Mouse (Mus musculus): ENCODE measurements around the gene Upk3bl. TPM values are rescaled to one million over a fixed set of nuclear protein-coding genes. Genes with fewer than 3 reads are reported as not detected.

Gene Upk3bl
- polyA plus RNA-seq, 1 experiment from 2014 or later: 59.3 TPM

- H3K4me2 ChIP-seq: no peak overlapping the region
- no peak overlapping the region for H3K27ac ChIP-seq
- WGBS: 91% methylated on average over 5 of the region's 5 CpGs
- H3K9me3 ChIP-seq: no peaks in the 10 kb centered on the region
- H3K4me3 ChIP-seq: no peak overlapping the region
- H3K27me3 ChIP-seq: no peaks in the 10 kb centered on the region
- H3K4me1 ChIP-seq: peaks cover 8% of the 10 kb centered on the region; the same call in 1 of the 2 replicates
- H3K36me3 ChIP-seq: no peaks in the 10 kb centered on the region
- no peak for ATAC-seq (ENCODE audit: insufficient number of reproducible peaks, low FRiP score, low TSS enrichment, low read depth)
- H3K9ac ChIP-seq: no peak overlapping the region
Measured at GRCm38 (mm10) chr5:136075076-136075475, 20.8 kb downstream of the Upk3bl start.

DNA sequence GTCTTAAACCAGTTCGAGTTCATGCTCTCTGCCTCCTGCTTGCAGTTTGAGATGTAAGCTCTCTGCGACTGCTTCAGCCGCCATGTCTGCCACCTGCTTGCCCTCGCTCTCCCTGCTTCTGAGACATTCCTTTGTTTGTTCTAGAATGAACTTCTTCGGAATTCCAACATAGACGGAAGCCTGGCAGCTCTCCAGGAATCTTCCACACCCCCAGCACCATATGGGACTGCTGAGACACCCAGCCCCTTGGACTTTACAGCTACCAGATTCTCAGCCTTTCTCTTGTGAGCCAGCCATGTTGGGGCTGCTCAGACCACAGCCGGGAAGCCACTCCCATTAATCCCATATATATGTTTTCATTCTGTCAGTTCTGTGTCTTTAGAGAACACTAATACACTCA lies 22.0 kb downstream of the Upk3bl start:
- Histone ChIP-seq H3K9me3 (no peaks in the 10 kb centered on the region), H3K36me3 (no peaks in the 10 kb centered on the region), H3K27ac (no peak overlapping the region), H3K9ac (no peak overlapping the region), H3K27me3 (no peaks in the 10 kb centered on the region), H3K4me3 (no peak overlapping the region), H3K4me2 (no peak overlapping the region), H3K4me1 (peaks cover 8% of the 10 kb centered on the region; the same call in 1 of the 2 replicates)
- WGBS: 31% methylated on average over 7 of the region's 7 CpGs
- no peak for ATAC-seq (ENCODE audit: insufficient number of reproducible peaks, low FRiP score, low TSS enrichment, low read depth)

DNA sequence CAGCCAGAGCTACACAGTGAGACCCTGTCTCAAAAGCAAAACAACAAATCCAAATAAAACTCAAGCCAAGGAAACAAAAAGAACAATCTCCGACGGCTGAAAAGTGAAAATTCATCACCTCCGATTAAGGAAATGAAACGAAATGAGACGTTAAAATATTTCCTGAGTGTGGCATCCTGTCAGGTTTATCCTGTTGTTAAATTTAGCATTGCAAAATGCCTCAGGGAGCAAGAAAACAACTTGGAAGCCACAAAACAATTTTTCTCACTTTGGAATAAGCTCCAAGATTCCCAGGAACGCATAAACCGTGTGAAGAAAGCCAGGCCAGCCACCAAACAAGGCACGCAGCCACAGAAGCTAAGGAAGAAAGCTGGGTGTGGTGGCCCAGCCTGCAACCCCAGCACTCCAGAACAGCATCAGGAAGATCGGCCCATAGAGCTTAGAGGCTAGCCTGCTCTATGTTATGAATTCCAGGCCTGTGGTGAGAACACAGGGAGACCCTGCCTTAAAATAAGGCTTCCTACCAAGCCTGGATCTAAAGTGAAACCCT lies 22.8 kb downstream of the Upk3bl start:
- no peak for ATAC-seq (ENCODE audit: insufficient number of reproducible peaks, low FRiP score, low TSS enrichment, low read depth)
- Histone ChIP-seq H3K27me3 (no peaks in the 10 kb centered on the region), H3K4me2 (no peak overlapping the region), H3K36me3 (no peaks in the 10 kb centered on the region), H3K4me3 (no peak overlapping the region), H3K9me3 (no peaks in the 10 kb centered on the region), H3K27ac (peak overlapping the region; percentile 47), H3K4me1 (peaks cover 8% of the 10 kb centered on the region; the same call in 1 of the 2 replicates), H3K9ac (no peak overlapping the region)
- WGBS: 55% methylated on average over 9 of the region's 9 CpGs

DNA sequence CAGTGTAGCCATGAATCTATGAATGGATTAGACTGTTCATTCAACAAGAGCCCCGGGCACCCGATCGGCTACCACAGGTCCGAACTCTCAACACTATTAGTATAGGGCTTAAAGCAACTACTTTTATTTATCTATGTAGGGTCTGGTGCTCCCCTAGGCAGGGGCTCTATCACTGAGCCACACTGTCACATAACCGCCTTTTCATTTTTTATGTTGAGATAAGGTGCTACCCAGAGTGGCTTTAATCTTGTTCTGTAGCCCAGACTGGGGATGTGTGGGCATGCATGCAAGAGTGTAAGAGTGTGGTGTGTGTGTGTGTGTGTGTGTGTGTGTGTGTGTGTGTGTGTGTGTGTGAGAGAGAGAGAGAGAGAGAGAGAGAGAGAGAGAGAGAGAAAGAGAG lies 23.8 kb downstream of the Upk3bl start:
- Histone ChIP-seq H3K27me3 (no peaks in the 10 kb centered on the region), H3K4me3 (no peak overlapping the region), H3K27ac (no peak overlapping the region), H3K9ac (no peak overlapping the region), H3K9me3 (no peaks in the 10 kb centered on the region), H3K4me1 (peaks cover 7% of the 10 kb centered on the region), H3K4me2 (no peak overlapping the region), H3K36me3 (no peaks in the 10 kb centered on the region)
- 96% methylated on average over 5 of the region's 5 CpGs for WGBS
- ATAC-seq (ENCODE audit: insufficient number of reproducible peaks, low FRiP score, low TSS enrichment, low read depth): no peak

DNA sequence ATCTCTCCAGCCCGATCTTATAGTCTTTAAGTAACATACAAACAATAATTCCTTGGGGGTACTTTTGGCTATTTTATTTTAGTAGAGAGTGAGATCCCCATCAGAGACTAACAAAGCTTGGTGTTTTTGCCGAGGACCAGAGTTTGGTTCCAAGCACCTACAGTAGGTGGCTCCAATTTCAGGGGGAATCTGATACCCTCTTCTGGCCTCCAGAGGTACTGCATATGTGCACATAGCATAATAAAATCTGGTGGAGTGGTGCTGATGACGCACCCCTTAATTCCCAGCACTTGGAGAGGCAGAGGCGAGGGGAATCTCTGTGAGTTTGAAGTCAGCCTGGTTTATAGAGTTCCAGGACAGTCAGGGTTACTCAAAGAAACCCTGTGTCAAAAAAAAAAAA lies 28.1 kb downstream of the Upk3bl start:
- Histone ChIP-seq H3K9me3 (no peaks in the 10 kb centered on the region), H3K4me3 (no peak overlapping the region), H3K36me3 (0 out of 2 replicates have a peak, but pooled peaks cover 2% of the 10 kb centered on the region), H3K9ac (no peak overlapping the region), H3K4me2 (no peak overlapping the region), H3K27ac (no peak overlapping the region), H3K27me3 (peaks cover 11% of the 10 kb centered on the region; the same call in 1 of the 2 replicates), H3K4me1 (peaks cover 22% of the 10 kb centered on the region)
- ATAC-seq (ENCODE audit: insufficient number of reproducible peaks, low FRiP score, low TSS enrichment, low read depth): no peak
- 72% methylated on average over 4 of the region's 4 CpGs for WGBS

GRCm38 (mm10) chr5:136083669-136084107 lies 29.4 kb downstream of the Upk3bl start, which contains the start of gene Rasa4:
Gene Rasa4 (plus strand): TSS chr5:136083916.
- Histone ChIP-seq H3K4me3 (peak within 1 kb of the TSS; percentile 63), H3K27ac (peak within 1 kb of the TSS; percentile 59), H3K36me3 (0 out of 2 replicates have a peak, but pooled peaks cover 2% of the 10 kb centered on the region), H3K27me3 (peaks cover 13% of the 10 kb centered on the region; the same call in 1 of the 2 replicates), H3K9me3 (no peaks in the 10 kb centered on the region), H3K4me1 (peaks cover 24% of the 10 kb centered on the region), H3K4me2 (peak within 1 kb of the TSS; percentile 92), H3K9ac (peak within 1 kb of the TSS; percentile 47)
- WGBS: 0% methylated on average over 26 of the region's 28 CpGs
- ATAC-seq (ENCODE audit: insufficient number of reproducible peaks, low FRiP score, low TSS enrichment, low read depth): peak; percentile 96

- Histone ChIP-seq H3K4me2 (peak overlapping the region; percentile 92), H3K27me3 (peaks cover 15% of the 10 kb centered on the region; the same call in 1 of the 2 replicates), H3K27ac (peak overlapping the region; percentile 58; the same call in 1 of the 2 replicates), H3K4me1 (peaks cover 31% of the 10 kb centered on the region), H3K9ac (peak overlapping the region; percentile 47), H3K9me3 (no peaks in the 10 kb centered on the region), H3K36me3 (0 out of 2 replicates have a peak, but pooled peaks cover 2% of the 10 kb centered on the region), H3K4me3 (peak overlapping the region; percentile 63)
- peak; percentile 1; the same call in 1 of the 2 replicates for ATAC-seq (ENCODE audit: insufficient number of reproducible peaks, low FRiP score, low TSS enrichment, low read depth)
- 3% methylated on average over 23 of the region's 23 CpGs for WGBS
Measured at GRCm38 (mm10) chr5:136084144-136084881, 30.0 kb downstream of the Upk3bl start.

DNA sequence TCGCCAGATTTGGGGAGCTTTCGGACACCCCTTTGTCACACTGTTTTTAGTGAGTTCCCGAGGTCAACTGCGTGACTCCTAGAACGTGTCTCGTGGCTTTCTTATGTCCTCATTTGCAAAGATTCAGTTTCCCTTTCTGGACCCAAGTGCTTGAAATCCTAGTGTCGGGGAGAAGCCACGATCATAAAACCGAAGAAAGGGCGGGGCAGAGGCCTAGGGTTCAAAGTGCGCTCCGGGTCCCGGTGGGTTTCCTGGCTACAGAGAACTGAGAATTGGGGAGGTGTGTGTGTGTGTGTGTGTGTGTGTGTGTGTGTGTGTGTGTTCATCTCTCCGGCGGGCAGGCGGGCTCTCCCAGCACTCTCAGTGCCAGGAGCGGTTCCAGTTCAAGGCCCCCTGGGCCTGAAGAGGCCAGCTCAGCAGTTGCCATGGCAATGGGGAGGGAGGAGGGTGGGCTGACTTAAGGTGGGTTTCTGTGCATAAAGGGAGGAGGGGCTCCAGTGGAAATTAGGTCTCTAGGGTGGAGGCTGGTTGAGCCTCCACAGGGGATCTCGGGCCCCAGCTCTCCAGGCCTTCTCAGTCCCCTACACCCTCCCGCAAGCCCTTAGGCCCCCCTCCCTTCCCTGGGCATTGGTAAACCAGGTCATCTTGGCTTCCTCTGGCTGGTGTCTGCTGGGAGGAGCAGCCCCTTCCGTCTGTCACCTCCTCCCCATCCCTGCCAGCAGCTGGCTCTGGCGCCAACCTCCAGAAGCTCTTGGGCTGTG lies 30.8 kb downstream of the Upk3bl start:
- WGBS: 16% methylated on average over 21 of the region's 21 CpGs
- no peak for ATAC-seq (ENCODE audit: insufficient number of reproducible peaks, low FRiP score, low TSS enrichment, low read depth)
- H3K36me3 ChIP-seq: 0 out of 2 replicates have a peak, but pooled peaks cover 2% of the 10 kb centered on the region
- peaks cover 32% of the 10 kb centered on the region for H3K4me1 ChIP-seq
- peaks cover 16% of the 10 kb centered on the region; the same call in 1 of the 2 replicates for H3K27me3 ChIP-seq
- H3K27ac ChIP-seq: no peak overlapping the region
- peak overlapping the region; percentile 63 for H3K4me3 ChIP-seq
- no peaks in the 10 kb centered on the region for H3K9me3 ChIP-seq
- peak overlapping the region; percentile 92 for H3K4me2 ChIP-seq
- no peak overlapping the region for H3K9ac ChIP-seq

DNA sequence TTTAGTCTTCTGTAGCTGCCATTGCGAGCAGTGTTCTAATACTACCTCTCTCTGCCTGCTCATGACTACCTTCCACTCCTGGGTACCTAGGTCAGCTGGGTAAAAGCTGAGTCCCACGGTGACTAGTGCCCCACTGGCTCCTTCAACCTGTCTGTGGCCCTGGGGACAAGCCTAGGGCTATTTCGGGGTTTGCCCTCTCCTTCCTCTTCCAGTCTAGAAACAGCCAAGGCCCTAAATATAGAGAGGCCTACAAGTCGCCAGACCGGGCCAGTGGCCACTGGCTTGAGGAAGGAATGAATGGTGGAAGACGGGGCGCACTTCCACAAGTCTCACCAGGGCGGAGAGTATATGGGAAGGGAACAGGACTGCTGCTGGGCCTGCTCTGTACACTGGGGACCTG lies 32.0 kb downstream of the Upk3bl start:
- Histone ChIP-seq H3K4me3 (no peak overlapping the region), H3K27me3 (peaks cover 16% of the 10 kb centered on the region; the same call in 1 of the 2 replicates), H3K27ac (no peak overlapping the region), H3K4me1 (peaks cover 32% of the 10 kb centered on the region), H3K9ac (no peak overlapping the region), H3K9me3 (no peaks in the 10 kb centered on the region), H3K36me3 (peaks cover 10% of the 10 kb centered on the region; the same call in 1 of the 2 replicates), H3K4me2 (no peak overlapping the region)
- WGBS: 81% methylated on average over 8 of the region's 8 CpGs
- ATAC-seq (ENCODE audit: insufficient number of reproducible peaks, low FRiP score, low TSS enrichment, low read depth): no peak

DNA sequence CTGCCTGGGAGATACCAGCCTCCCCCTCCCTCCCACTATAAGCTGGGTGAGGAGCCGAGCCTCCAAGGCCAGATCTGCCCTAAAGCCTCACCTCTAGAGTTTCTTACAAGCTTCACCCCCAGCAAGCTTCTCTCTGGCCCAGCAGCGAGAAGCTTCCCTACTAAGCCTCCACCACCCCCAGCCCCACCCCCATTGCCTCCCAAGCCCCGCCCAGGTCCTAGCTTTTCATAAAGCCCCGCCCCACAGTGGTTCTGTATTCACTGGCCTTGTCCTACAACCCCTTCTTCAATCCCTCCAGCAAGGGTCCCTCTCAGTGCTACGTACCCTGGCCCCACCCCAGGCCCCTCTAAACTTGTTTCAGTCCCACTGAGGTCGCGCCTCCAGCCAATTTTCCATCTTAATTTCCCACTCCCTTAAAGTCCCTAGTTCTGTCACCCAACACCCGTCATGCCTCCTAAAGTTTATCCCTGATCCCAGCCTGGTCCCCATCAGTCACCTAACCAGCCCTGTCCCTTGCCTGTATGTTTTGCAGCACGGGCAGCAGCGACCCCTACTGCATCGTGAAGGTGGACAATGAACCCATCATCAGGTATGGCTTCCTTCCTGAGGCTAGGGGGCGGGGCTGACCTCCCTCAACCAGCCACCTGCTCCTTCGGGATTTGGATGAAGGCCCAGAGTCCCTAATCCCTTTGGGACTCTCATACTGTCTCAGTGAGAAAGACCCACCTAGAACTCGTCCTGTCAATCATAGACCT lies 34.7 kb downstream of the Upk3bl start:
- Histone ChIP-seq H3K4me3 (no peak overlapping the region), H3K36me3 (peaks cover 18% of the 10 kb centered on the region; the same call in 1 of the 2 replicates), H3K4me2 (no peak overlapping the region), H3K9ac (no peak overlapping the region), H3K27ac (no peak overlapping the region), H3K27me3 (peaks cover 16% of the 10 kb centered on the region; the same call in 1 of the 2 replicates), H3K9me3 (no peaks in the 10 kb centered on the region), H3K4me1 (peaks cover 27% of the 10 kb centered on the region)
- 15% methylated on average over 14 of the region's 14 CpGs for WGBS
- ATAC-seq (ENCODE audit: insufficient number of reproducible peaks, low FRiP score, low TSS enrichment, low read depth): no peak

DNA sequence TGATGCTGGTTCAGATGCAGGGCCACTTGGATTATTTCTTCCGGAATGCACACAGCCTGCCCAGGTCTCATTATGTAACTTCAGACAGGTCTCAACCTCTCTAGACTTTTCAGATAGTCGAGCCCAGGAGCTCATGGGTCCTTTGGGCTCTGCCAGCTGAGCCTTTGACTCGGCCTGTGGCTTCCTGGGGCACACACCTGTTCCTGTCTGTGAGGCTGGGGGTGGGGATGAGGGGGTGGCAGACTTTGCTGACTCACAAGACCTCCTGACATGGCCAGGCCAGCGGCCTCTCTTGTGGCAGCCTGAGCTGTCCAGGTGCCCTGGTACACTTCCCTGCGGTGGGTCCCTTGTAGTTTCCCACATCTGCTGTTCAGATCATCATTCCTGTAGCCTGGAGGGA lies 37.6 kb downstream of the Upk3bl start:
- Histone ChIP-seq H3K27ac (no peak overlapping the region), H3K36me3 (peaks cover 18% of the 10 kb centered on the region; the same call in 1 of the 2 replicates), H3K4me2 (no peak overlapping the region), H3K27me3 (peaks cover 5% of the 10 kb centered on the region; the same call in 1 of the 2 replicates), H3K4me3 (no peak overlapping the region), H3K9me3 (no peaks in the 10 kb centered on the region), H3K4me1 (peaks cover 10% of the 10 kb centered on the region; the same call in 1 of the 2 replicates), H3K9ac (no peak overlapping the region)
- no peak for ATAC-seq (ENCODE audit: insufficient number of reproducible peaks, low FRiP score, low TSS enrichment, low read depth)
- WGBS: 59% methylated on average over 5 of the region's 5 CpGs
